Mouse (Mus musculus): ENCODE data around the gene Nptn. TPM values are rescaled to one million over a fixed set of nuclear protein-coding genes. Genes with fewer than 3 reads are reported as not detected.

The Nptn gene
- polyA plus RNA-seq, 1 experiment from 2014 or later = 85.0 TPM

Other genes with a start within 250 kb of the Nptn start
- gene Tbc1d21, start 211.8 kb upstream of the Nptn start, polyA plus RNA-seq (2014; fragmentation: Nextera tagmentation; extraction: Ambion mirVana) = not detected in 2 replicates
- gene Insyn1, start 93.6 kb upstream of the Nptn start, polyA plus RNA-seq (2014; fragmentation: Nextera tagmentation; extraction: Ambion mirVana) = 2.6 and 3.5 TPM in 2 replicates
- 39.1 and 40.2 TPM in 2 replicates for gene Cd276, start 26.8 kb upstream of the Nptn start, polyA plus RNA-seq (2014; fragmentation: Nextera tagmentation; extraction: Ambion mirVana)
- gene Rec114, start 161.7 kb downstream of the Nptn start, polyA plus RNA-seq (2014; fragmentation: Nextera tagmentation; extraction: Ambion mirVana) = 1.2 and 2.7 TPM in 2 replicates
- 1.2 and 1.4 TPM in 2 replicates for gene Hcn4, start 241.2 kb downstream of the Nptn start, polyA plus RNA-seq (2014; fragmentation: Nextera tagmentation; extraction: Ambion mirVana)

All from neural tube, embryonic 11.5 days (tissue).